Mouse (Mus musculus) embryonic fibroblast, embryonic 13.5 days (primary cell): ENCODE measurements around the gene Tspan10.

Experiments
- CTCF ChIP-seq: IDR thresholded peaks from 2 replicates; pipeline ENCODE4 v1.5.1; 2011; ENCODE audit warnings: mild to moderate bottlenecking, control low read depth, low read length, moderate library complexity, borderline replicate concordance; ENCODE audit not compliant: insufficient read depth
- POLR2A ChIP-seq: IDR thresholded peaks from 2 replicates; pipeline ENCODE4 v1.6.1; 2011; ENCODE audit warnings: low read depth, mild to moderate bottlenecking, control low read depth, low read length, moderate library complexity

GRCm38 (mm10) chr11:120457370-120457769 is 14.9 kb downstream of the Tspan10 start:
- TF ChIP-seq CTCF (no peak), POLR2A (peak; percentile 14; the same call in 1 of the 2 replicates)
